Mouse (Mus musculus) heart, postnatal 0 days (tissue): ENCODE results near the gene Slc25a28. TPM values are rescaled to one million over a fixed set of nuclear protein-coding genes. Genes with fewer than 3 reads are reported as not detected.

Experiments
- ATAC-seq: fragments of 200-750 bp; cut with Nextera tagmentation; 2 replicates; pipeline ENCODE4 v1.8.0; 2017; ENCODE audit warnings: low read depth, moderate number of reproducible peaks, moderate library complexity; ENCODE audit not compliant: insufficient read depth
- DNase-seq: peaks from one replicate; pipeline ENCODE4 v3.0.0-alpha.2; 2016; ENCODE audit warnings: low spot score
- H3K27ac ChIP-seq: fragments of 300-500 bp; sonication (generic); 2 replicates; pipeline ENCODE4 v1.5.1; 2014; ENCODE audit warnings: low read depth, mild to moderate bottlenecking
- H3K27me3 ChIP-seq: fragments of 300-500 bp; sonication (generic); 2 replicates; pipeline ENCODE4 v1.6.1; 2014; ENCODE audit warnings: low read length, mixed read lengths; ENCODE audit not compliant: control insufficient read depth, insufficient read depth
- H3K36me3 ChIP-seq: fragments of 300-500 bp; sonication (generic); replicated peaks from 2 replicates; pipeline ENCODE4 v1.6.1; 2014; ENCODE audit warnings: low read length, mixed read lengths; ENCODE audit not compliant: control insufficient read depth, insufficient read depth
- H3K4me1 ChIP-seq: fragments of 300-500 bp; sonication (generic); 2 replicates; pipeline ENCODE4 v1.6.1; 2014; ENCODE audit warnings: antibody characterized with exemption; ENCODE audit not compliant: control insufficient read depth, insufficient read depth
- H3K4me2 ChIP-seq: fragments of 300-500 bp; sonication (generic); 2 replicates; pipeline ENCODE4 v1.6.1; 2014; ENCODE audit warnings: low read depth, mild to moderate bottlenecking, low read length, moderate library complexity
- H3K4me3 ChIP-seq: fragments of 300-500 bp; sonication (generic); 2 replicates; pipeline ENCODE4 v1.5.1; 2014; ENCODE audit warnings: low read depth, low read length
- H3K9ac ChIP-seq: fragments of 300-500 bp; sonication (generic); replicated peaks from 2 replicates; pipeline ENCODE4 v1.6.1; 2014; ENCODE audit warnings: low read depth, low read length, mixed read lengths
- H3K9me3 ChIP-seq: fragments of 300-500 bp; sonication (generic); replicated peaks from 2 replicates; pipeline ENCODE4 v1.6.1; 2016; ENCODE audit warnings: low read length; ENCODE audit not compliant: control insufficient read depth
- CTCF ChIP-seq: IDR thresholded peaks from 2 replicates; pipeline ENCODE4 v1.5.1; 2016; ENCODE audit warnings: antibody characterized with exemption, control low read depth, low read depth
- EP300 ChIP-seq: IDR thresholded peaks from 2 replicates; pipeline ENCODE4 v1.6.1; 2016; ENCODE audit warnings: antibody characterized with exemption, low read depth
- WGBS: fragments of 180-500 bp; shearing (Covaris S2); extraction: QIAGEN DNeasy Blood & Tissue Kit; methylation state at CpG from one replicate; pipeline ENCODE4 v1.1.7; 2014; 5-methylcytosine and 5-hydroxymethylcytosine counted together
- polyA plus RNA-seq: library from polyadenylated mRNA; unstranded; fragments of >200 nt; fragmentation: Nextera tagmentation; extraction: Ambion mirVana; gene quantifications from 2 replicates; pipeline ENCODE4 v1.2.1, GENCODE M21; 2015
- total RNA-seq: library from RNA; depleted of rRNA; stranded (reverse); fragments of >200 nt; gene quantifications from 2 replicates; pipeline ENCODE4 v1.2.3, GENCODE M21; 2014; ENCODE audit warnings: low replicate concordance

The Slc25a28 gene
- total and polyA plus RNA-seq, 2 experiments from 2014 or later, result 8.9 to 19.8 TPM

DNA sequence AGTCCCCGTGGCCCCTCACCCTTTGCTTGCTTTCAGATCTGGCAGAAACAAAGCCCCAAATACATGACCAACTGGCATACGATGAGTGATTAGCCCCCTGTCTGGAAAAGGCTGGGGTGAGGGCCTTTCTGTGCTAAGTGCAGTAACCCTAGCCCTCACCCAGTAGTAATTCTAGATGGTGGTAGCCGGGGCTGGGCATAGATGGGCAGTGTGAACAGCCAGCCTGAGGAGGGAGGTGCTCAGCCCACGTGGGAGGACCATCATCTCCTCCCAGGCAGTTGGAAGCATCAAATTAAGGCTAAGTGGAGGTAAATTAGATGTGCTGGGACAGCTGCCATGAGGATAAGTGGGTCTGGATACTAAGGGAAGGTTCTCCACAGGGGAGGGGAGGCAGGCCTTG lies 45.6 kb downstream of the Slc25a28 start:
- Histone ChIP-seq H3K4me2 (no peak overlapping the region), H3K4me3 (no peak overlapping the region), H3K36me3 (no peaks in the 10 kb centered on the region), H3K9me3 (no peaks in the 10 kb centered on the region), H3K4me1 (no peaks in the 10 kb centered on the region), H3K27ac (no peak overlapping the region), H3K9ac (no peak overlapping the region), H3K27me3 (peaks cover 38% of the 10 kb centered on the region)
- 34% methylated on average over 4 of the region's 4 CpGs for WGBS
- TF ChIP-seq EP300, result no peak
- TF ChIP-seq CTCF, result no peak
- DNase-seq (no peak), ATAC-seq (no peak)

DNA sequence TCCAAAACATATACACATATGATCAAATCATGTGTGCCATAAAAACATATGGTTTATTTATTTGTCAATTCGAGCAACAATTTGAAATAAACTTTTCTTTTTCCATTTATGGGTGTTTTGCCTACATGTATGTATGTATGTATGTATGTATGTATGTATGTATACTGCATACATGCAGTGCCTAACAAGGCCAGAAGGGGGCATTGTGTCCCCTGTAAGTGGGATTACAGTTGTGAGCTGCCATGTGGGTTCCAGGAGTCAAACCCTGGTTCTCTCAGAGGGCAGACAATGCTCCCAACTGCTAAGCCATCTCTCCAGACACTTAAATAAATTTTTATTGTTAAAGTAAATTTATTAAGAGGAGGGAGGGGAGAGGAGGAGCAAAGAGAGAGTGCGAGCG lies 47.3 kb downstream of the Slc25a28 start:
- ATAC-seq (no peak), DNase-seq (no peak)
- Histone ChIP-seq H3K27me3 (peaks cover 56% of the 10 kb centered on the region), H3K4me1 (no peaks in the 10 kb centered on the region), H3K4me2 (no peak overlapping the region), H3K27ac (no peak overlapping the region), H3K4me3 (no peak overlapping the region), H3K9me3 (no peaks in the 10 kb centered on the region), H3K9ac (no peak overlapping the region), H3K36me3 (no peaks in the 10 kb centered on the region)
- no peak for TF ChIP-seq CTCF
- TF ChIP-seq EP300, result no peak
- WGBS, result 80% methylated on average over 3 of the region's 3 CpGs

DNA sequence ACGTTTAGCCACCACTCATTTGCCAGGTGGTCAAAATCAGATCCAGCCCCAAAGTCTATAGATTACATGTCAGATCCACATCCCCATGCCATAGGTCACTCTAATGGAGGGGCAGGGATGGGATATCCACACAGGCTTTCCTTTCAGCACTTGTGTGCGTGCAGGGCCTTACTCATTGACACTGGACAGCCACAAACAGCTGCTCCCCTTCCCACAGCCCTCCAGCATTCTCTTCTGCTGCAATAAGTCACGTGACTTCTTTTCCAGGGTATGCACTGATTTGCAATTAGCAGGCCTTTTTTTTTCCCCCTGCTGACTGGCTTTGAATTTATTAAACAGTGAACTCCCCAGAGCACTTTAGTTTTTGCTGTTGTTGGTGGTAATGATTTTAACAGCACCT lies 48.5 kb downstream of the Slc25a28 start:
- Histone ChIP-seq H3K4me1 (no peaks in the 10 kb centered on the region), H3K9ac (no peak overlapping the region), H3K27me3 (peaks cover 68% of the 10 kb centered on the region), H3K9me3 (no peaks in the 10 kb centered on the region), H3K4me3 (no peak overlapping the region), H3K36me3 (no peaks in the 10 kb centered on the region), H3K27ac (no peak overlapping the region), H3K4me2 (no peak overlapping the region)
- no peak for DNase-seq
- 30% methylated on average over 3 of the region's 3 CpGs for WGBS
- no peak for ATAC-seq
- TF ChIP-seq CTCF (no peak), EP300 (no peak)

DNA sequence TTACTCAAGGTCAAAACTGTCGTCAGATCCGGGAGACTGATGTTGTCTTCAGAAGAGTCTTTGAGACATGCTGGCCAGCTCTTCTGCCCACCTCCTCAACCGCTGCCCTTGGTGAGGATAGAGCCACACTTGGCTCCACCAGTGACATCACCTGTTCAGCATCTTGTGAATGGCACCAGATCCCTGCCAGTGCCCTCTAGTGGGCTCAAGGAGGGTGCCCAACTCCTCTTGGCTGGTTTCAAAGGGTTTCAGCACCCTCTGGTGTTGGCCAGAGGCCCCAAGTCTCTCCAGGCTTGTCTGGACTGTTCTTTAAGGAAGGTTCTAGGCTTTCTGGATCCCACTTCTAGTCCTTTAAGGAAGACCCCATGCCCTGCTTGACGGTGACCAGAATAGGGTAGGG lies 50.8 kb downstream of the Slc25a28 start:
- 38% methylated on average over 4 of the region's 4 CpGs for WGBS
- no peaks in the 10 kb centered on the region for H3K9me3 ChIP-seq
- H3K4me3 ChIP-seq, result no peak overlapping the region
- H3K27me3 ChIP-seq, result peaks cover 80% of the 10 kb centered on the region
- DNase-seq, result no peak
- H3K9ac ChIP-seq, result no peak overlapping the region
- H3K4me1 ChIP-seq, result no peaks in the 10 kb centered on the region
- no peaks in the 10 kb centered on the region for H3K36me3 ChIP-seq
- H3K4me2 ChIP-seq, result no peak overlapping the region
- no peak for ATAC-seq
- H3K27ac ChIP-seq, result no peak overlapping the region
- peak; percentile 71 for TF ChIP-seq CTCF
- TF ChIP-seq EP300, result no peak

DNA sequence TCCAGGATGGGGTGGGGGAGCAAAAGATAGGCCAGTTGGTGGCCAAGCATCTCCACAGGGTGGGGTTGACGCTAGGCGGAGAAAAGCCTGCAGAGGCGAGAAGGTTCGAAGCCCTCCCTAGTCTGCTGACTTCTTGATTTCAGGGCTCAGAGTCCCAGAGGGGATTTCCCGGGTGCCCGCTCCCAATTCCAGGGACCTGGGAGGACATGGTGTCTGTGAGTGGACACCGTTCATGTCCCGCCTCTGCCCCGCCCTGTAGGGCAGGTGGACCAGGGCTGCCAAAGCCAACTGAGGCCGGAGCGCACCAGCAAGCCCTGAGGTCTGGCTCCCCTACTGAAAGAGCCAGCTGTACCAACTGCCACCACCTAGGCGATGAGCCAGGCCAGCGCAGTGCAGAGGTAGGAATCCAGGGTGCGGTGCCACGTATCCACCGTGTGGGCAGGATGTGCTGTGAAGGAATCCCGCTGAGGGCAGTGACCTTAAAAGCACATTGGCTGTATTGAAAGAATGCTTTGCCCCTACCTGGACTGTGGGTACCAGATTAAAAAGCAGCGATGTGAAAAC lies 54.7 kb downstream of the Slc25a28 start:
- WGBS, result 10% methylated on average over 18 of the region's 18 CpGs

DNA sequence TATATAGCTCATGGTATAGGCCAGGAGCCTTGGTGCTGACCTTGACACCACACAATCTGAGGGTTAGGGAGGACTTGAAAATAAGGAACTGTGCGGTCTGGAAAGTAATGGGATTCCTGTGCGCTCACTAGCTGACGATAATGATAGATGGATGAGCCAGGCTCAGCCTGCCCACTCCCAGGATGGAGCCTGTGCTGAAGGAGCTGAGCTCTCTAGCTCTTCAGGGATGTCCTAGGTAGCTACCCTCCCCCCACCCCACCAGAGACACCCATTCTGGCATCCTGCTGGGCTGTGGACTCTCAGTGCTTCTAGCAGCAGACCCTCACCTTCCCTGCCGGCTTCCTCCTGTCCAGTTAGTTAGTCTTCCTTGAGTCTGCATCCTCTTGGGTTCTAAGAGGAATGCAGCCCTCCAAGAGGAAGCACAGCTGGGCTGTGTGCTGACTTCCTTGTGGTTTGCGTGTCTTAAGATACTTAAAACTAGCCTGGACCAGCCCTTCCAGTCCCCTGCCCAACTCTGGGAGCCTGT lies 56.1 kb downstream of the Slc25a28 start:
- ATAC-seq (no peak), DNase-seq (no peak)
- peaks cover 4% of the 10 kb centered on the region; the same call in 1 of the 2 replicates for H3K4me1 ChIP-seq
- no peak overlapping the region for H3K9ac ChIP-seq
- H3K27me3 ChIP-seq, result peaks cover 100% of the 10 kb centered on the region
- WGBS, result 2% methylated on average over 5 of the region's 5 CpGs
- TF ChIP-seq EP300 (no peak), CTCF (no peak)
- H3K36me3 ChIP-seq, result no peaks in the 10 kb centered on the region
- no peaks in the 10 kb centered on the region for H3K9me3 ChIP-seq
- H3K27ac ChIP-seq, result no peak overlapping the region
- H3K4me3 ChIP-seq, result no peak overlapping the region
- no peak overlapping the region for H3K4me2 ChIP-seq

More for the DNA sequence above, 54.7 kb downstream of the Slc25a28 start:
- H3K4me3 ChIP-seq, result no peak overlapping the region
- TF ChIP-seq EP300, result no peak
- no peak for TF ChIP-seq CTCF
- H3K36me3 ChIP-seq, result no peaks in the 10 kb centered on the region
- ATAC-seq (no peak), DNase-seq (no peak)
- H3K27ac ChIP-seq, result no peak overlapping the region
- H3K4me2 ChIP-seq, result no peak overlapping the region
- H3K9me3 ChIP-seq, result no peaks in the 10 kb centered on the region
- no peaks in the 10 kb centered on the region for H3K4me1 ChIP-seq
- peaks cover 100% of the 10 kb centered on the region for H3K27me3 ChIP-seq
- H3K9ac ChIP-seq, result no peak overlapping the region
